Mouse (Mus musculus) MEL (cell line): ENCODE data around the gene Atoh1.

Experiments
- CHD1 ChIP-seq: IDR thresholded peaks from 2 replicates; pipeline ENCODE4 v1.6.1; 2012; ENCODE audit warnings: low read depth, mild to moderate bottlenecking, inconsistent platforms, low read length, improper control_type of control experiment
- CHD2 ChIP-seq: IDR thresholded peaks from 2 replicates; pipeline ENCODE4 v1.6.1; 2011; ENCODE audit warnings: low read length, improper control_type of control experiment
- CTCF ChIP-seq, 3 experiments: IDR thresholded peaks in 2 of 3; conservative IDR thresholded peaks in 1 of 3; 2 replicates each; pipeline ENCODE4 v1.5.1; 2011 to 2012; ENCODE audit warnings: low read length in 3 of 3, low read depth in 2 of 3, mild to moderate bottlenecking in 2 of 3, improper control_type of control experiment in 1 of 3, inconsistent platforms in 1 of 3, mixed read lengths in 1 of 3, moderate library complexity in 1 of 3; ENCODE audit not compliant: control insufficient read depth in 1 of 3, insufficient read depth in 1 of 3, poor library complexity in 1 of 3, severe bottlenecking in 1 of 3
- EP300 ChIP-seq, 2 experiments: IDR thresholded peaks; 2 replicates each; pipeline ENCODE4 v1.6.1; 2011; ENCODE audit warnings: improper control_type of control experiment in 2 of 2, low read length in 2 of 2, low read depth in 1 of 2, mild to moderate bottlenecking in 1 of 2
- GATA1 ChIP-seq: IDR thresholded peaks from 2 replicates; pipeline ENCODE4 v1.6.1; 2011; ENCODE audit warnings: low read depth, low read length, improper control_type of control experiment
- HCFC1 ChIP-seq: IDR thresholded peaks from 2 replicates; pipeline ENCODE4 v1.6.1; 2012; ENCODE audit warnings: low read depth, mild to moderate bottlenecking, inconsistent platforms, low read length, improper control_type of control experiment, moderate library complexity
- MXI1 ChIP-seq: IDR thresholded peaks from 2 replicates; pipeline ENCODE4 v1.6.1; 2011; ENCODE audit warnings: mild to moderate bottlenecking, low read depth, low read length, improper control_type of control experiment
- POLR2A ChIP-seq, 2 experiments: IDR thresholded peaks; 2 replicates each; pipeline ENCODE4 v1.6.1; 2011 to 2012; ENCODE audit warnings: low read length in 2 of 2, mild to moderate bottlenecking in 2 of 2, control low read depth in 1 of 2, improper control_type of control experiment in 1 of 2, low read depth in 1 of 2, moderate library complexity in 1 of 2; ENCODE audit not compliant: control insufficient read depth in 1 of 2, insufficient read depth in 1 of 2, poor library complexity in 1 of 2
- POLR2AphosphoS2 ChIP-seq: IDR thresholded peaks from 2 replicates; pipeline ENCODE4 v1.6.1; 2011; ENCODE audit warnings: low read length, improper control_type of control experiment
- RCOR1 ChIP-seq: IDR thresholded peaks from 2 replicates; pipeline ENCODE4 v1.6.1; 2012; ENCODE audit warnings: low read depth, mild to moderate bottlenecking, inconsistent platforms, low read length, improper control_type of control experiment
- TBP ChIP-seq: IDR thresholded peaks from 2 replicates; pipeline ENCODE4 v1.8.0; 2011; ENCODE audit warnings: low read depth, low read length, improper control_type of control experiment
- USF1 ChIP-seq: IDR thresholded peaks from 2 replicates; pipeline ENCODE4 v1.6.1; 2014; ENCODE audit warnings: low read depth, mild to moderate bottlenecking, inconsistent platforms, low read length, improper control_type of control experiment, moderate library complexity
- USF2 ChIP-seq, 2 experiments: IDR thresholded peaks; 2 replicates each; pipeline ENCODE4 v1.6.1; 2011 to 2012; ENCODE audit warnings: improper control_type of control experiment in 2 of 2, low read length in 2 of 2, borderline replicate concordance in 1 of 2, inconsistent platforms in 1 of 2, low read depth in 1 of 2, mild to moderate bottlenecking in 1 of 2; ENCODE audit not compliant: insufficient read depth in 1 of 2
- ZNF384 ChIP-seq: IDR thresholded peaks from 2 replicates; pipeline ENCODE4 v1.6.1; 2012; ENCODE audit warnings: low read depth, mild to moderate bottlenecking, inconsistent platforms, low read length, improper control_type of control experiment

DNA sequence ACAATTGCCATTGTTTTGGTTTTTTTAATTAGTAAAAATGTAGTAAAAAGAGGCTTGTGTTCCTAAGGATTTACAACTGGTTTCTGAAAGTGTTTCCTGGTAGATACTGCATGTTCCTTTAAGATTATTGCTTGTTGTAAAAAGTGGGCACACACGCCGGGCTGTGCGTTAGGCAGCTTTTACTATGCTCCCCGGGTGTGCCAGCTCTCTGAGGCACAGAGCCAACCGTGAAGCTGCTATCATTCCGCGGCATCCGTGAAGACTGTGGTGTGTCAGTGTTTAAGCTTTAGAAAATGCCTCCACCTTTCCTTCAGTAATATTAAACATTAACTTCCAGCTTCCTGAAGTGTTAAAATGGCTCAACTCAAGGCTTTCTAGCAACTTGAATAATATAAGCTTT, 35.0 kb downstream of the Atoh1 start:
- no peak for TF ChIP-seq POLR2A (IDR thresholded peaks at IDR 0.05; ENCODE audit: control insufficient read depth in 1 of 2, insufficient read depth in 1 of 2, low read depth in 1 of 2, low read length in 2 of 2, poor library complexity in 1 of 2)
- no peak for TF ChIP-seq ZNF384
- no peak for TF ChIP-seq POLR2AphosphoS2
- TF ChIP-seq CTCF (IDR thresholded peaks at IDR 0.05 in 2 of 3, conservative IDR thresholded peaks at IDR 0.05 in 1 of 3; ENCODE audit: control insufficient read depth in 1 of 3, insufficient read depth in 1 of 3, low read depth in 2 of 3, low read length in 3 of 3, poor library complexity in 1 of 3, severe bottlenecking in 1 of 3): no peak
- no peak for TF ChIP-seq EP300 (IDR thresholded peaks at IDR 0.05; ENCODE audit: low read depth in 1 of 2, low read length in 2 of 2)
- no peak for TF ChIP-seq GATA1
- no peak for TF ChIP-seq USF2 (IDR thresholded peaks at IDR 0.05; ENCODE audit: borderline replicate concordance in 1 of 2, insufficient read depth in 1 of 2, low read depth in 1 of 2, low read length in 2 of 2)
- no peak for TF ChIP-seq MXI1
- TF ChIP-seq CHD2: no peak
- no peak for TF ChIP-seq CHD1
- TF ChIP-seq TBP: no peak
- no peak for TF ChIP-seq HCFC1
- no peak for TF ChIP-seq RCOR1
- TF ChIP-seq USF1: no peak
